Mouse (Mus musculus): Measurements from ENCODE around the gene Mindy2. TPM values are rescaled to one million over a fixed set of nuclear protein-coding genes. Genes with fewer than 3 reads are reported as not detected.

The Mindy2 gene
- polyA plus RNA-seq, 1 experiment, result 8.5 TPM

- no peak for DNase-seq (ENCODE audit: low read depth in 1 of 2, low spot score in 2 of 2)
- H3K4me3 ChIP-seq (ENCODE audit: extremely low read depth, insufficient read depth, insufficient read length), result no peak overlapping the region
- TF ChIP-seq POLR2A (IDR thresholded peaks at IDR 0.05; ENCODE audit: low read depth, low read length) (no peak), CTCF (IDR thresholded peaks at IDR 0.05; ENCODE audit: extremely low read depth, insufficient read depth, insufficient read length, insufficient replicate concordance) (no peak)
- no peak overlapping the region for H3K27ac ChIP-seq (ENCODE audit: insufficient read depth, low read length)
- no peaks in the 10 kb centered on the region for H3K36me3 ChIP-seq (ENCODE audit: control insufficient read depth, insufficient read depth, low read length)
- 88% methylated on average over 5 of the region's 5 CpGs for WGBS
- no peaks in the 10 kb centered on the region for H3K27me3 ChIP-seq (ENCODE audit: control insufficient read depth, insufficient read depth, low read length)
- H3K4me1 ChIP-seq (ENCODE audit: control insufficient read depth, insufficient read depth, insufficient read length), result peaks cover 12% of the 10 kb centered on the region; the same call in 1 of the 2 replicates
Observed at GRCm38 (mm10) chr9:70675961-70676360, 19.0 kb upstream of the Mindy2 start.

GRCm38 (mm10) chr9:70675117-70675516 is 18.1 kb upstream of the Mindy2 start:
- H3K4me3 ChIP-seq (ENCODE audit: extremely low read depth, insufficient read depth, insufficient read length), result no peak overlapping the region
- no peaks in the 10 kb centered on the region for H3K36me3 ChIP-seq (ENCODE audit: control insufficient read depth, insufficient read depth, low read length)
- peaks cover 12% of the 10 kb centered on the region; the same call in 1 of the 2 replicates for H3K4me1 ChIP-seq (ENCODE audit: control insufficient read depth, insufficient read depth, insufficient read length)
- no peak overlapping the region for H3K27ac ChIP-seq (ENCODE audit: insufficient read depth, low read length)
- no peaks in the 10 kb centered on the region for H3K27me3 ChIP-seq (ENCODE audit: control insufficient read depth, insufficient read depth, low read length)
- 94% methylated on average over 4 of the region's 4 CpGs for WGBS
- DNase-seq (ENCODE audit: low read depth in 1 of 2, low spot score in 2 of 2), result no peak
- no peak for TF ChIP-seq POLR2A (IDR thresholded peaks at IDR 0.05; ENCODE audit: low read depth, low read length)
- no peak for TF ChIP-seq CTCF (IDR thresholded peaks at IDR 0.05; ENCODE audit: extremely low read depth, insufficient read depth, insufficient read length, insufficient replicate concordance)

- Histone ChIP-seq H3K4me1 (ENCODE audit: control insufficient read depth, insufficient read depth, insufficient read length) (peaks cover 12% of the 10 kb centered on the region; the same call in 1 of the 2 replicates), H3K4me3 (ENCODE audit: extremely low read depth, insufficient read depth, insufficient read length) (no peak overlapping the region), H3K27me3 (ENCODE audit: control insufficient read depth, insufficient read depth, low read length) (no peaks in the 10 kb centered on the region), H3K27ac (ENCODE audit: insufficient read depth, low read length) (no peak overlapping the region), H3K36me3 (ENCODE audit: control insufficient read depth, insufficient read depth, low read length) (no peaks in the 10 kb centered on the region)
- WGBS, result 94% methylated on average over 4 of the region's 4 CpGs
- TF ChIP-seq CTCF (IDR thresholded peaks at IDR 0.05; ENCODE audit: extremely low read depth, insufficient read depth, insufficient read length, insufficient replicate concordance) (no peak), POLR2A (IDR thresholded peaks at IDR 0.05; ENCODE audit: low read depth, low read length) (no peak)
- no peak for DNase-seq (ENCODE audit: low read depth in 1 of 2, low spot score in 2 of 2)
Observed at GRCm38 (mm10) chr9:70673656-70674055, 16.7 kb upstream of the Mindy2 start.

- Histone ChIP-seq H3K36me3 (ENCODE audit: control insufficient read depth, insufficient read depth, low read length) (no peaks in the 10 kb centered on the region), H3K27ac (ENCODE audit: insufficient read depth, low read length) (peak overlapping the region; percentile 55), H3K4me3 (ENCODE audit: extremely low read depth, insufficient read depth, insufficient read length) (no peak overlapping the region; the same call in 1 of the 2 replicates), H3K4me1 (ENCODE audit: control insufficient read depth, insufficient read depth, insufficient read length) (peaks cover 12% of the 10 kb centered on the region; the same call in 1 of the 2 replicates), H3K27me3 (ENCODE audit: control insufficient read depth, insufficient read depth, low read length) (no peaks in the 10 kb centered on the region)
- 8% methylated on average over 10 of the region's 10 CpGs for WGBS
- TF ChIP-seq POLR2A (IDR thresholded peaks at IDR 0.05; ENCODE audit: low read depth, low read length) (no peak; the same call in 1 of the 2 replicates), CTCF (IDR thresholded peaks at IDR 0.05; ENCODE audit: extremely low read depth, insufficient read depth, insufficient read length, insufficient replicate concordance) (no peak)
- peak; percentile 24 to 64 for DNase-seq (ENCODE audit: low read depth in 1 of 2, low spot score in 2 of 2)
Observed at GRCm38 (mm10) chr9:70671772-70672579, 15.0 kb upstream of the Mindy2 start.

GRCm38 (mm10) chr9:70671278-70671677 is 14.3 kb upstream of the Mindy2 start:
- Histone ChIP-seq H3K27ac (ENCODE audit: insufficient read depth, low read length) (peak overlapping the region; percentile 84), H3K27me3 (ENCODE audit: control insufficient read depth, insufficient read depth, low read length) (no peaks in the 10 kb centered on the region), H3K36me3 (ENCODE audit: control insufficient read depth, insufficient read depth, low read length) (no peaks in the 10 kb centered on the region), H3K4me3 (ENCODE audit: extremely low read depth, insufficient read depth, insufficient read length) (peak overlapping the region; percentile 37), H3K4me1 (ENCODE audit: control insufficient read depth, insufficient read depth, insufficient read length) (peaks cover 12% of the 10 kb centered on the region; the same call in 1 of the 2 replicates)
- WGBS, result 6% methylated on average over 6 of the region's 6 CpGs
- TF ChIP-seq POLR2A (IDR thresholded peaks at IDR 0.05; ENCODE audit: low read depth, low read length) (peak; percentile 38), CTCF (IDR thresholded peaks at IDR 0.05; ENCODE audit: extremely low read depth, insufficient read depth, insufficient read length, insufficient replicate concordance) (no peak)
- DNase-seq (ENCODE audit: low read depth in 1 of 2, low spot score in 2 of 2), result peak; percentile 71 to 72

GRCm38 (mm10) chr9:70670381-70670780 is 13.4 kb upstream of the Mindy2 start:
- H3K4me1 ChIP-seq (ENCODE audit: control insufficient read depth, insufficient read depth, insufficient read length), result peaks cover 12% of the 10 kb centered on the region; the same call in 1 of the 2 replicates
- no peak for DNase-seq (ENCODE audit: low read depth in 1 of 2, low spot score in 2 of 2)

GRCm38 (mm10) chr9:70669197-70669596 is 12.2 kb upstream of the Mindy2 start:
- H3K27me3 ChIP-seq (ENCODE audit: control insufficient read depth, insufficient read depth, low read length), result no peaks in the 10 kb centered on the region
- H3K36me3 ChIP-seq (ENCODE audit: control insufficient read depth, insufficient read depth, low read length), result no peaks in the 10 kb centered on the region
- DNase-seq (ENCODE audit: low read depth in 1 of 2, low spot score in 2 of 2), result no peak
- TF ChIP-seq CTCF (IDR thresholded peaks at IDR 0.05; ENCODE audit: extremely low read depth, insufficient read depth, insufficient read length, insufficient replicate concordance) (no peak), POLR2A (IDR thresholded peaks at IDR 0.05; ENCODE audit: low read depth, low read length) (no peak)
- peaks cover 12% of the 10 kb centered on the region; the same call in 1 of the 2 replicates for H3K4me1 ChIP-seq (ENCODE audit: control insufficient read depth, insufficient read depth, insufficient read length)
- no peak overlapping the region; the same call in 1 of the 2 replicates for H3K27ac ChIP-seq (ENCODE audit: insufficient read depth, low read length)
- no peak overlapping the region for H3K4me3 ChIP-seq (ENCODE audit: extremely low read depth, insufficient read depth, insufficient read length)
- 73% methylated on average over 2 of the region's 2 CpGs for WGBS

More at GRCm38 (mm10) chr9:70670381-70670780, 13.4 kb upstream of the Mindy2 start:
- 82% methylated on average over 6 of the region's 6 CpGs for WGBS
- no peaks in the 10 kb centered on the region for H3K27me3 ChIP-seq (ENCODE audit: control insufficient read depth, insufficient read depth, low read length)
- TF ChIP-seq CTCF (IDR thresholded peaks at IDR 0.05; ENCODE audit: extremely low read depth, insufficient read depth, insufficient read length, insufficient replicate concordance) (no peak), POLR2A (IDR thresholded peaks at IDR 0.05; ENCODE audit: low read depth, low read length) (no peak)
- H3K27ac ChIP-seq (ENCODE audit: insufficient read depth, low read length), result no peak overlapping the region
- no peaks in the 10 kb centered on the region for H3K36me3 ChIP-seq (ENCODE audit: control insufficient read depth, insufficient read depth, low read length)
- H3K4me3 ChIP-seq (ENCODE audit: extremely low read depth, insufficient read depth, insufficient read length), result no peak overlapping the region
